Mouse (Mus musculus) lung, postnatal 36 days (tissue): ENCODE data around the gene Tmx4.
"Not testable (repeated sequence)": the region's sequence is repeated elsewhere in the genome, so short reads cannot be mapped to it uniquely, and the experiment has no call there.

Source experiments
- DNase-seq: peaks from one replicate; pipeline ENCODE4 v3.0.0; 2022; ENCODE audit warnings: mixed read lengths

Gene Tmx4

GRCm38 (mm10) chr2:134643514-134644300, at the start of gene Tmx4:
Tmx4 (minus strand) TSS chr2:134644145.
- DNase-seq, result peak; percentile 99

GRCm38 (mm10) chr2:134692125-134692524, 48.2 kb upstream of the Tmx4 start:
- peak; percentile 50 for DNase-seq

GRCm38 (mm10) chr2:134691055-134691454, 47.1 kb upstream of the Tmx4 start:
- peak; percentile 48 for DNase-seq

GRCm38 (mm10) chr2:134682326-134682725, 38.4 kb upstream of the Tmx4 start:
- no peak for DNase-seq

- peak; percentile 68 for DNase-seq
These were observed 37.5 kb upstream of the Tmx4 start for GRCm38 (mm10) chr2:134681271-134681961.

- no peak for DNase-seq
These were observed 35.6 kb upstream of the Tmx4 start for GRCm38 (mm10) chr2:134679567-134679966.

- no peak for DNase-seq
These were observed 31.5 kb upstream of the Tmx4 start for GRCm38 (mm10) chr2:134675465-134675864.

- DNase-seq, result peak; percentile 76
These were observed 29.7 kb upstream of the Tmx4 start for GRCm38 (mm10) chr2:134673604-134674003.

GRCm38 (mm10) chr2:134656477-134656876, 12.5 kb upstream of the Tmx4 start:
- no peak for DNase-seq

GRCm38 (mm10) chr2:134654668-134655067, 10.7 kb upstream of the Tmx4 start:
- no peak for DNase-seq

- peak; percentile 41 for DNase-seq
These were observed 8.8 kb upstream of the Tmx4 start for GRCm38 (mm10) chr2:134652759-134653158.

GRCm38 (mm10) chr2:134648999-134649398, 5.1 kb upstream of the Tmx4 start:
- no peak for DNase-seq

- no peak for DNase-seq
These were observed 1.8 kb upstream of the Tmx4 start for GRCm38 (mm10) chr2:134645752-134646151.

- no peak for DNase-seq
These were observed 1.2 kb upstream of the Tmx4 start for GRCm38 (mm10) chr2:134645166-134645565.

GRCm38 (mm10) chr2:134644301-134644912, 462 bp upstream of the Tmx4 start:
- no peak for DNase-seq

GRCm38 (mm10) chr2:134642377-134642776, 1.6 kb downstream of the Tmx4 start:
- no peak for DNase-seq

- no peak for DNase-seq
These were observed 2.6 kb downstream of the Tmx4 start for GRCm38 (mm10) chr2:134641372-134641771.

- DNase-seq, result no peak
These were observed 3.5 kb downstream of the Tmx4 start for GRCm38 (mm10) chr2:134640398-134640797.

GRCm38 (mm10) chr2:134628541-134628940, 15.4 kb downstream of the Tmx4 start:
- DNase-seq, result not testable (repeated sequence)

GRCm38 (mm10) chr2:134604935-134605334, 39.0 kb downstream of the Tmx4 start:
- DNase-seq, result no peak

- no peak for DNase-seq
These were observed 52.8 kb downstream of the Tmx4 start for GRCm38 (mm10) chr2:134591081-134591694.

- no peak for DNase-seq
These were observed 58.7 kb downstream of the Tmx4 start for GRCm38 (mm10) chr2:134585243-134585642.

- DNase-seq, result no peak
These were observed 84.5 kb downstream of the Tmx4 start for GRCm38 (mm10) chr2:134559422-134559821.
